Mouse (Mus musculus) right cerebral cortex, adult 2 months (tissue): ENCODE measurements around the gene D430042O09Rik.

Source experiments
- DNase-seq, 2 experiments: peaks; one replicate each; pipeline ENCODE4 v3.0.0; 2021 to 2022; ENCODE audit warnings: low spot score in 2 of 2

D430042O09Rik gene

GRCm38 (mm10) chr7:125871404-125872201, 163.9 kb downstream of the D430042O09Rik start:
- DNase-seq, result peak; percentile 43 to 53

- DNase-seq, result no peak
Observed at GRCm38 (mm10) chr7:125872202-125872580, 164.5 kb downstream of the D430042O09Rik start.

DNA sequence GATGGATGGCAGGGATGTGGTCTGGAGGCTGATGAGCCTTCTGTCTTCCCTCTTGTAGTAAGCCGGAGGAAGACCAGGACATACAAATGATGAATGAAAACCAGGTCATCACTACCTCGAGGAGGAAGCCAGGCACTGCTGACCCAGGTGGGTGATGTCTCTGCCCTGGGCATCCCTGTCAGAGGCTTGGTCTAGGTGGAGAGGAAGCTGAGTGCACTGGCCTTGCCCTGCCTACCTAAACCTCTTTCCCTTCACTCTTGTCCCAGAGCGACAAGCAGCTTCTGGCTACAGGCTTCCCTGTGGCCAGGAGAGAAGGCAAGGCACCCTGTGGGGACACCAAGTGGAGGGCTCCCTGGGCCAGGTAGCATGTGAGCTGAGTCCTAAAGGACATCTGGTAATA, 165.2 kb downstream of the D430042O09Rik start:
- no peak for DNase-seq

DNA sequence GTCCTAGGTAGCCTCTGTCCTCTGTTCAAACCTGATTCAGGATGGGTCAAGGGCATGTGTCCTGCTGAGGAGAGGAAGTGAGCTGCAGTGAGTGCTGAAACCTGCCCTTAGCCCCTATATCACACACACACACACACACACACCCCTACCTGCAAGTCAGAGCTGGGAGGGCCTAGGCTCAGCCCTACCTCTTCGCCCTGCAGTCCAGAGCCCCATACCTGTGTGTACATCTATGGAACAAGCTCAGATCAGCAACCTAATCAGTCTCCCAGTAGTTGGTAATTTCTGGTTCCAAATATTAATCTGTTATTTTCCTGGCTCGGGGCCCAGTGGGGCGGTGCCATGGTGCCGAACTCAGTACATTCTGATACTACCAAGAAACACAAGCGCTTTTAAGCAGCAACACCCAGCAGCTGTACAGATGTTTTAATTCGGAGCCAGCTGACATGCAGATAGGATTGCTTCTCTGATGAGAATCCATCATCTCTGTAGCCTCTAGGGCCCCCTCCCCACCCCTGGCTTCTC, 166.3 kb downstream of the D430042O09Rik start:
- DNase-seq, result no peak

GRCm38 (mm10) chr7:125878040-125878439, 170.4 kb downstream of the D430042O09Rik start:
- no peak for DNase-seq

DNA sequence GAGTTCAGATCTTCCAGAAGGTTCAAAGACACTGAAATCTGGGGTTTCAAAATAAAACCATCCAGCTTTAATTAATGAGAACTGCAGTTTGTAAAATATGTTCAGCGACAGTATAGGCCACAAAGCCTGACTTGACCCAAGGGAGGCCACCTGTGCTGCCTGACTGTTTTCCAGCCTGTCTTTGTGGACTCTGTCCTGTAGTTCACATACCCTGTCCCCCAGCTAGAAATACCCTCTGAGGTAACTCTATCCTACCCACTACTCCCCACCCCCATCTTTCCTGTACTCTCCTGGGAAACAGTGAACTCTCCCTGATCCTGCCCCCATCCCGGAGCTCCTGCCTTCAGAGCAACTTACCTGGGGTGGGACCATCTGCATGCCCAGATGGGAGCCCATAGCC, 175.5 kb downstream of the D430042O09Rik start:
- DNase-seq, result no peak

- no peak for DNase-seq
Observed at GRCm38 (mm10) chr7:125886116-125886680, 178.5 kb downstream of the D430042O09Rik start.

- no peak for DNase-seq
Observed at GRCm38 (mm10) chr7:125887124-125887523, 179.4 kb downstream of the D430042O09Rik start.

- DNase-seq, result no peak
Observed at GRCm38 (mm10) chr7:125887761-125888160, 180.1 kb downstream of the D430042O09Rik start.

DNA sequence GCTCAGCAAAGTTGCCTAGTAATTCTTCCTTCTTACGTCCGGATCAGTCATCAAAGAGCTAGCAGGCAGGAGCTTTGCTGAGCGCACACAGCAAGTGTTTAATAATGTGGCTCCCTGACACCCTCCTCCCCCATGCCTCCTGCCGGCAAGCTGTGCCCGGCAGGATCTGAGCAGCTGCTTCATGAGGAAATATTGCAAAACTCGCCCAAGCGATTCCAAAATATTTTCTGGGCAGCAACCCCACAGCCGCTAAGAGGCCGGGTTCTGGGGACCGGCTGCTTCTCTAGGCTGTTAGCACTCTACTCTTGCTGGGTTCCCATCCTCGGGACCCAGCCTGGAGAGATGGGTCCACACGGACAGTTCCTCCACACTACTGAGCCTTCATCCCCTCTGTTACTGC, 180.7 kb downstream of the D430042O09Rik start:
- peak; percentile 73 to 80 for DNase-seq

- DNase-seq, result no peak
Observed at GRCm38 (mm10) chr7:125893621-125894020, 185.9 kb downstream of the D430042O09Rik start.

DNA sequence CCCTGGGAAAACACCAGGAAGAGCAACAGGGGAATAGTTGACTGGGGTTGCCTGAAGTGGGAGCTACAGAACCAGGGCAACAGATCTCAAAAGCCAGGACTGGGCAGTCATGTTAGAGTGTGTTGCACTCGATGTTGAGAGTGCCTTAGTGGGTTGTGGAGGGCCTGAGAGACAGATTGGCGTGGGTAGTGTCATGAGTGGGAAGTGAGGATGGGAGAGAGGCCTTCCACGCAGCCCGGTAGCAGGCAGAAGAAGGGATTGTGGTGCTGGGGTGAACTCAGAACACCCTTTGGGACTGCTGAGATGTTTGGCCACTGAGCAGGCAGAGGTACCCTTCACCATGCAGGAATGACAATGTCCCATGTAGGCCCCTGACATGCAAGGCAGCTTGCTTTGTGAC, 189.4 kb downstream of the D430042O09Rik start:
- DNase-seq, result peak in 1 of 2 experiments; percentile 56

GRCm38 (mm10) chr7:125899036-125899435, 191.3 kb downstream of the D430042O09Rik start:
- peak; percentile 80 to 92 for DNase-seq

- no peak for DNase-seq
Observed at GRCm38 (mm10) chr7:125899916-125900315, 192.2 kb downstream of the D430042O09Rik start.

- DNase-seq, result no peak
Observed at GRCm38 (mm10) chr7:125900386-125901161, 192.9 kb downstream of the D430042O09Rik start.

- no peak for DNase-seq
Observed at GRCm38 (mm10) chr7:125920801-125921200, 213.1 kb downstream of the D430042O09Rik start.

DNA sequence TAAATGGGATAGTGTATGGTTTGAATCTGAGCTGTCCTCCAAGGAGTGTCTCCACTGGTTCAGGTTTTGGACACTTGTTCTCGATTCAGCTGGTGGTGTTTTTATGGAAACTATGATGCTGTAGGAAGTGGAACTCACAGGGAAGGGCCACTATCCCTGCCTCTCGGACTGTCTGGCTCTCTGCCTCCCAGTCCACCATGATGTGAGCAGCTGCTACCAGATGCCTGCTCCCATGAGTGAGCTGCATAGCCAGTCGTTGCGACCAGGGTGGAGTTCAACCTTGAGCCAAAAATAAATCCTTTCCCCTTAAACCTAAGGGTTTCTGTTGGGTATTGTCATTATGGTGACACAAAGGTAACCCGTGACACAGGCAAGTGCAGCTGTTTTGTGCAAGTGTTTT, 216.4 kb downstream of the D430042O09Rik start:
- DNase-seq, result no peak
